Mouse (Mus musculus) layer of hippocampus, postnatal 10 days (tissue): ENCODE measurements around the gene Timeless. TPM values are rescaled to one million over a fixed set of nuclear protein-coding genes. Genes with fewer than 3 reads are reported as not detected.
"Not testable (repeated sequence)": the region's sequence is repeated elsewhere in the genome, so short reads cannot be mapped to it uniquely, and the experiment has no call there.

ENCODE experiments used
- DNase-seq, 2 experiments: peaks; one replicate each; pipeline ENCODE4 v3.0.0; 2021; ENCODE audit warnings: low spot score in 2 of 2
- long read RNA-seq: library from polyadenylated mRNA; stranded (forward); transcript quantifications from one replicate; pipeline ENCODE4 v2.0.0, GENCODE M21; 2023
- total RNA-seq, 2 experiments: library from RNA; stranded (reverse); gene quantifications; 2 replicates each; pipeline ENCODE4 v1.2.3; 2021

The Timeless gene
- total RNA-seq = 10 to 100 TPM in 1 of 2 experiments, 1 to 10 TPM in 1; 7.8 to 10.1 TPM
- long read RNA-seq, full-length matches to known transcripts = 3 of 6 reads
- long read RNA-seq, partial matches to known transcripts = 3 of 6 reads
- long read RNA-seq, other reads (novel, unspliced or antisense) = 0 of 6 reads

GRCm38 (mm10) chr10:128231697-128232419 is at the start of gene Timeless:
Gene Timeless, plus strand, starts transcription at chr10:128232065.
- DNase-seq = peak; percentile 89 to 94

GRCm38 (mm10) chr10:128184296-128184695 is 47.6 kb upstream of the Timeless start:
- no peak for DNase-seq

- DNase-seq = no peak
Observed at GRCm38 (mm10) chr10:128185277-128185940, 46.5 kb upstream of the Timeless start.

- peak; percentile 75 to 79 for DNase-seq
Observed at GRCm38 (mm10) chr10:128185959-128186358, 45.9 kb upstream of the Timeless start.

- DNase-seq = no peak
Observed at GRCm38 (mm10) chr10:128187181-128187605, 44.7 kb upstream of the Timeless start.

- DNase-seq = peak; percentile 81 to 83
Observed at GRCm38 (mm10) chr10:128188242-128188877, 43.5 kb upstream of the Timeless start.

GRCm38 (mm10) chr10:128191472-128191871 is 40.4 kb upstream of the Timeless start:
- no peak for DNase-seq

- DNase-seq = not testable (repeated sequence)
Observed at GRCm38 (mm10) chr10:128192030-128192766, 39.7 kb upstream of the Timeless start.

- DNase-seq = no peak
Observed at GRCm38 (mm10) chr10:128193113-128193512, 38.8 kb upstream of the Timeless start.

- DNase-seq = peak; percentile 97 to 99
Observed at GRCm38 (mm10) chr10:128194024-128194550, 37.8 kb upstream of the Timeless start, which contains the start of gene Gls2. Gene Gls2, plus strand, starts transcription at chr10:128194457.

- DNase-seq = peak; percentile 51 to 66
Observed at GRCm38 (mm10) chr10:128194551-128195461, 37.1 kb upstream of the Timeless start.

GRCm38 (mm10) chr10:128201856-128202255 is 30.0 kb upstream of the Timeless start:
- DNase-seq = no peak

- no peak for DNase-seq
Observed at GRCm38 (mm10) chr10:128204941-128205340, 26.9 kb upstream of the Timeless start.

GRCm38 (mm10) chr10:128208326-128208725 is 23.5 kb upstream of the Timeless start:
- DNase-seq = no peak

GRCm38 (mm10) chr10:128209311-128210009 is 22.4 kb upstream of the Timeless start:
- no peak for DNase-seq

- DNase-seq = no peak
Observed at GRCm38 (mm10) chr10:128210131-128210530, 21.7 kb upstream of the Timeless start.

GRCm38 (mm10) chr10:128210954-128211353 is 20.9 kb upstream of the Timeless start:
- peak; percentile 16 to 25 for DNase-seq

GRCm38 (mm10) chr10:128211390-128212108 is 20.3 kb upstream of the Timeless start, which contains the start of gene Spryd4:
Gene Spryd4, minus strand, starts transcription at chr10:128211807.
- peak; percentile 87 to 89 for DNase-seq
